Comparison of ENCODE assay signal across 8 mouse cellular contexts in the genomic region with DNA sequence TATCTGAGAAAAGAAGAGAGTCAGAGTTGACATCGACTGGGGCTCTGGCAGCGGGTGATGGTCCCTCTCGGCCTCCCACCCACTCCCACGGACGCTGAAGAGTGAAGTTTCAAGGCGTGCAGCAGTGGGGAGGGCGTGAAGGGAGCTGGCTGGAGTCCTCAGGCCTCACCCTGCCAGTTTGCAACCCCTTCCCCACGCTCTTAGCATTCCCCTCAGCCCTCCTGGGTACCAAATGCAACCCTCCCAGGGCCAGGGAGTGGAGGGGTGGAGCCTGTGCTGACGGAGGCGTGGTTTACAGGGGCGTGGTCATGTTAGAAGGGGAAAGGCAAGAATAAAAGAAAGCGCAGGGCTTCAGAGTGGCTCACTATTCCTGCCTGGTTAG.
DNase-seq lines count a peak whose midpoint lies in the region; ATAC-seq and TF ChIP-seq lines count a peak whose summit lies in the region.

No protein-coding gene starts in this region.

- peak; percentile 78 for DNase-seq in CH12.LX (ENCODE audit: extremely low read depth)
- DNase-seq in forebrain, embryonic 11.5 days (ENCODE audit: low spot score): peak; percentile 81
- DNase-seq in heart, postnatal 0 days (ENCODE audit: low spot score): peak; percentile 51
- DNase-seq in kidney, postnatal 25 days: peak; percentile 81
- DNase-seq in lung, postnatal 0 days (ENCODE audit: low spot score): peak; percentile 81
- peak; percentile 64 for DNase-seq in thymus, postnatal 0 days (ENCODE audit: low spot score)

- no peak for TF ChIP-seq POLR2A in CH12.LX (IDR thresholded peaks at IDR 0.05; ENCODE audit: low read depth, low read length)
- no peak for TF ChIP-seq POLR2A in bone marrow macrophage, adult 2 months (IDR thresholded peaks at IDR 0.05; ENCODE audit: borderline replicate concordance, low read depth, low read length)
- no peak for TF ChIP-seq POLR2A in olfactory bulb, adult 2 months (IDR thresholded peaks at IDR 0.05; ENCODE audit: insufficient read depth, low read depth, low read length)

- WGBS in forebrain, embryonic 11.5 days: under 1% methylated on average over 12 of the region's 12 CpGs
- 3% methylated on average over 12 of the region's 12 CpGs for WGBS in heart, postnatal 0 days
- WGBS in lung, postnatal 0 days: 1% methylated on average over 11 of the region's 12 CpGs
- whole genome bisulfite sequencing in olfactory bulb, adult 2 months: under 1% methylated on average over 12 of the region's 12 CpGs

- TF ChIP-seq RAD21 in CH12.LX (IDR thresholded peaks at IDR 0.05; ENCODE audit: low read depth, low read length): no peak

- dilution Hi-C loops in CH12.LX (cut with MboI; ENCODE audit: extremely low pct_ligation_motif_present, extremely low pct_unique_long_range_greater_than_20kb, low sequenced_read_pairs): no loop called here

- H3K4me2 ChIP-seq in CH12.LX (ENCODE audit: insufficient read depth, low read depth, poor library complexity, severe bottlenecking): peak overlapping the region; percentile 73
- peak overlapping the region; percentile 74 for H3K4me2 ChIP-seq in forebrain, embryonic 11.5 days (ENCODE audit: low read depth, low read length, severe bottlenecking)
- peak overlapping the region; percentile 88 for H3K4me2 ChIP-seq in heart, postnatal 0 days (ENCODE audit: low read depth, low read length)
- peak overlapping the region; percentile 51 for H3K4me2 ChIP-seq in lung, postnatal 0 days (replicated peaks; ENCODE audit: low read depth, low read length)

- no peak for TF ChIP-seq CTCF in CH12.LX (conservative IDR thresholded peaks at IDR 0.05 in 1 of 2, IDR thresholded peaks at IDR 0.05 in 1 of 2; ENCODE audit: low read depth in 2 of 2, low read length in 2 of 2)
- no peak for TF ChIP-seq CTCF in bone marrow macrophage, adult 2 months (IDR thresholded peaks at IDR 0.05; ENCODE audit: low read depth, low read length)
- TF ChIP-seq CTCF in heart, postnatal 0 days (IDR thresholded peaks at IDR 0.05; ENCODE audit: low read depth): no peak
- no peak for TF ChIP-seq CTCF in lung, postnatal 0 days (IDR thresholded peaks at IDR 0.05)
- no peak for TF ChIP-seq CTCF in olfactory bulb, adult 2 months (IDR thresholded peaks at IDR 0.05; ENCODE audit: insufficient read depth, low read depth, low read length)

- in situ Hi-C loops in CH12.LX (cut with MboI; ENCODE audit: low pct_ligation_motif_present, low pct_unique_long_range_greater_than_20kb, low sequenced_read_pairs): no loop called here

- H3K27me3 ChIP-seq in CH12.LX (replicated peaks): no peaks in the 10 kb centered on the region
- H3K27me3 ChIP-seq in forebrain, embryonic 11.5 days (ENCODE audit: control insufficient read depth, insufficient read depth, low read length): peaks cover 2% of the 10 kb centered on the region; the same call in 1 of the 2 replicates
- H3K27me3 ChIP-seq in heart, postnatal 0 days (ENCODE audit: control insufficient read depth, insufficient read depth, low read length): 0 out of 2 replicates have a peak, but pooled peaks cover 5% of the 10 kb centered on the region
- 0 out of 2 replicates have a peak, but pooled peaks cover 5% of the 10 kb centered on the region for H3K27me3 ChIP-seq in lung, postnatal 0 days (replicated peaks; ENCODE audit: insufficient read depth, low read length)

- H3K9ac ChIP-seq in CH12.LX (ENCODE audit: insufficient read depth, low read depth): peak overlapping the region; percentile 43
- H3K9ac ChIP-seq in forebrain, embryonic 11.5 days (ENCODE audit: low read length): peak overlapping the region; percentile 53
- peak overlapping the region; percentile 41 for H3K9ac ChIP-seq in heart, postnatal 0 days (replicated peaks; ENCODE audit: low read depth, low read length)
- 0 out of 2 replicates have a peak overlapping the region, but pooled peaks have one; percentile 6 for H3K9ac ChIP-seq in lung, postnatal 0 days (replicated peaks; ENCODE audit: low read depth)

- no peak overlapping the region for H3K27ac ChIP-seq in CH12.LX (ENCODE audit: insufficient read depth, low read depth)
- H3K27ac ChIP-seq in bone marrow macrophage, adult 2 months (ENCODE audit: insufficient read depth, low read depth, low read length): no peak overlapping the region
- H3K27ac ChIP-seq in forebrain, embryonic 11.5 days (ENCODE audit: low read depth, low read length): no peak overlapping the region
- H3K27ac ChIP-seq in heart, postnatal 0 days (ENCODE audit: low read depth): peak overlapping the region; percentile 57; the same call in 1 of the 2 replicates
- peak overlapping the region; percentile 86 for H3K27ac ChIP-seq in lung, postnatal 0 days (ENCODE audit: low read length)
- no peak overlapping the region for H3K27ac ChIP-seq in olfactory bulb, adult 2 months (ENCODE audit: insufficient read depth, low read depth, low read length)

- H3K4me3 ChIP-seq in CH12.LX (replicated peaks in 1 of 3; ENCODE audit: low read depth in 2 of 3, low read length in 2 of 3, poor library complexity in 1 of 3): peak overlapping the region; percentile 59 to 69 (median 62)
- peak overlapping the region; percentile 58 for H3K4me3 ChIP-seq in bone marrow macrophage, adult 2 months (ENCODE audit: insufficient read depth, low read length)
- H3K4me3 ChIP-seq in forebrain, embryonic 11.5 days (ENCODE audit: low read depth, low read length): peak overlapping the region; percentile 39
- peak overlapping the region; percentile 58 for H3K4me3 ChIP-seq in heart, postnatal 0 days (ENCODE audit: low read depth, low read length)
- H3K4me3 ChIP-seq in lung, postnatal 0 days (ENCODE audit: low read depth, low read length): peak overlapping the region; percentile 29
- peak overlapping the region; percentile 41 for H3K4me3 ChIP-seq in olfactory bulb, adult 2 months (ENCODE audit: insufficient read depth, low read depth, low read length)

- peak; percentile 75 for ATAC-seq in forebrain, embryonic 11.5 days (replicated peaks; ENCODE audit: low FRiP score)
- ATAC-seq in heart, postnatal 0 days (ENCODE audit: insufficient read depth, low read depth): peak; percentile 59
- no peak for ATAC-seq in lung, postnatal 0 days

- TF ChIP-seq EP300 in CH12.LX (IDR thresholded peaks at IDR 0.05; ENCODE audit: low read length): no peak
- no peak for TF ChIP-seq EP300 in heart, postnatal 0 days (IDR thresholded peaks at IDR 0.05; ENCODE audit: low read depth)
- TF ChIP-seq EP300 in lung, postnatal 0 days (IDR thresholded peaks at IDR 0.05): no peak

- peaks cover 16 to 49% of the 10 kb centered on the region in 2 experiments for H3K4me1 ChIP-seq in CH12.LX (ENCODE audit: control insufficient read depth in 1 of 2, insufficient read depth in 2 of 2)
- peaks cover 25% of the 10 kb centered on the region for H3K4me1 ChIP-seq in bone marrow macrophage, adult 2 months (ENCODE audit: control insufficient read depth, insufficient read depth, low read length)
- H3K4me1 ChIP-seq in forebrain, embryonic 11.5 days (replicated peaks; ENCODE audit: control insufficient read depth, insufficient read depth, low read length): peaks cover 6% of the 10 kb centered on the region; the same call in 1 of the 2 replicates
- peaks cover 16% of the 10 kb centered on the region for H3K4me1 ChIP-seq in heart, postnatal 0 days (ENCODE audit: control insufficient read depth, insufficient read depth)
- peaks cover 19% of the 10 kb centered on the region; the same call in 1 of the 2 replicates for H3K4me1 ChIP-seq in lung, postnatal 0 days (ENCODE audit: insufficient read depth, low read depth, low read length)
- peaks cover 18% of the 10 kb centered on the region for H3K4me1 ChIP-seq in olfactory bulb, adult 2 months (ENCODE audit: control insufficient read depth, insufficient read depth, low read length)

- no peaks in the 10 kb centered on the region for H3K9me3 ChIP-seq in CH12.LX (replicated peaks; ENCODE audit: low read length)
- H3K9me3 ChIP-seq in forebrain, embryonic 11.5 days (ENCODE audit: control insufficient read depth, low read length): no peaks in the 10 kb centered on the region
- no peaks in the 10 kb centered on the region for H3K9me3 ChIP-seq in heart, postnatal 0 days (replicated peaks; ENCODE audit: control insufficient read depth, low read length)
- H3K9me3 ChIP-seq in lung, postnatal 0 days (ENCODE audit: low read length): no peaks in the 10 kb centered on the region

- H3K36me3 ChIP-seq in CH12.LX (replicated peaks in 1 of 2; ENCODE audit: control insufficient read depth in 1 of 2, insufficient read depth in 1 of 2, low read length in 1 of 2): no peaks in the 10 kb centered on the region
- H3K36me3 ChIP-seq in forebrain, embryonic 11.5 days (ENCODE audit: control insufficient read depth, insufficient read depth, low read length): no peaks in the 10 kb centered on the region
- no peaks in the 10 kb centered on the region for H3K36me3 ChIP-seq in heart, postnatal 0 days (replicated peaks; ENCODE audit: control insufficient read depth, insufficient read depth, low read length)
- H3K36me3 ChIP-seq in lung, postnatal 0 days (ENCODE audit: insufficient read depth, low read length): no peaks in the 10 kb centered on the region

- H3K79me2 ChIP-seq in CH12.LX (replicated peaks; ENCODE audit: control insufficient read depth, extremely low read depth, insufficient read depth, poor library complexity, severe bottlenecking): no peaks in the 10 kb centered on the region

TF ChIP-seq in CH12.LX, 34 proteins besides CTCF, POLR2A, EP300 and RAD21:
- no peak for TF ChIP-seq E2F4 (IDR thresholded peaks at IDR 0.05; ENCODE audit: insufficient replicate concordance, low read depth, low read length)
- no peak for TF ChIP-seq CHD1 (IDR thresholded peaks at IDR 0.05; ENCODE audit: low read depth, low read length)
- no peak for TF ChIP-seq POLR2AphosphoS2 (IDR thresholded peaks at IDR 0.05; ENCODE audit: low read depth, low read length)
- TF ChIP-seq MAZ (IDR thresholded peaks at IDR 0.05; ENCODE audit: low read depth, low read length): no peak
- TF ChIP-seq NRF1 (IDR thresholded peaks at IDR 0.05; ENCODE audit: low read depth, low read length): no peak
- no peak for TF ChIP-seq ZNF384 (IDR thresholded peaks at IDR 0.05; ENCODE audit: low read depth, low read length)
- TF ChIP-seq UBTF (IDR thresholded peaks at IDR 0.05; ENCODE audit: low read depth, low read length): no peak
- no peak for TF ChIP-seq ZC3H11A (IDR thresholded peaks at IDR 0.05; ENCODE audit: low read depth, low read length)
- TF ChIP-seq ETS1 (conservative IDR thresholded peaks at IDR 0.05; ENCODE audit: low read depth, low read length): no peak
- TF ChIP-seq MXI1 (IDR thresholded peaks at IDR 0.05; ENCODE audit: low read depth, low read length): no peak
- TF ChIP-seq TCF12 (IDR thresholded peaks at IDR 0.05; ENCODE audit: low read depth, low read length): no peak
- TF ChIP-seq ZKSCAN1 (IDR thresholded peaks at IDR 0.05; ENCODE audit: borderline replicate concordance, low read depth, low read length): no peak
- TF ChIP-seq HCFC1 (IDR thresholded peaks at IDR 0.05; ENCODE audit: low read depth, low read length): no peak
- TF ChIP-seq USF2 (conservative IDR thresholded peaks at IDR 0.05; ENCODE audit: low read depth, low read length): no peak
TF ChIP-seq in CH12.LX: peak in this region for 0.

Comparison
In these comparisons a context has a peak if more than half of its experiments do, and no peak if none do; other contexts are left out.
1. H3K27ac ChIP-seq: peak in heart, postnatal 0 days (single experiment) and lung, postnatal 0 days (single experiment); none in CH12.LX (single experiment), bone marrow macrophage, adult 2 months (single experiment), forebrain, embryonic 11.5 days (single experiment) and olfactory bulb, adult 2 months (single experiment).
2. Peak in every context shown above with its lines, with median percentiles within 50 percentile points of each other: DNase-seq, H3K4me2 ChIP-seq, H3K4me3 ChIP-seq and H3K9ac ChIP-seq.